Mouse (Mus musculus) lung, adult 2 months (tissue): ENCODE results near the gene Gstk1.

Experiments
- CTCF ChIP-seq: fragments of 200-500 bp; IDR thresholded peaks from 2 replicates; pipeline ENCODE4 v1.5.1; 2011; ENCODE audit warnings: mild to moderate bottlenecking, low read length, control low read depth; ENCODE audit not compliant: insufficient read depth
- POLR2A ChIP-seq: fragments of 200-500 bp; IDR thresholded peaks from 2 replicates; pipeline ENCODE4 v1.6.1; 2011; ENCODE audit warnings: low read depth, mild to moderate bottlenecking, control low read depth, low read length, borderline replicate concordance; ENCODE audit errors: extremely low read depth

DNA sequence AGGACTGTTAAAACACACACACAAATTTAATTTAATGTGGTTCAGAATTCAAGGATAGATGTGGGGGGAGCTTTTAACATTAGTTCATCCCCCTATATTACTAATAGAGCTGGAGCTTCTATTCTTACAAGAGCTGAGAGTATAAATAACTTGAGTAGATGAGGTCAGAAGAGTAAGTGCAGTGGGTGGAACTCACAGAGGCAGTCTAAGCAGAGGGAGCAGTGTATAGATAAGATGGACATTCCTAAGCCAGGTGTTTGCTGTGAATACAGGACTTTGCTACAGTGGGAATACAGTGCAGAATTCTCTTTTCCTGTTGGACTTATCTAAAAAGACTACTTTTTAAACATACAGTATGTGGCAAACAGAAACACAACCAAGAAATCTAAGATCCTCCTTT lies 25.1 kb downstream of the Gstk1 start:
- TF ChIP-seq CTCF (no peak), POLR2A (no peak)
